Mouse (Mus musculus) thymus, adult 2 months (tissue): Measurements from ENCODE around the gene Ccdc85b. TPM values are rescaled to one million over a fixed set of nuclear protein-coding genes. Genes with fewer than 3 reads are reported as not detected.
A peak's percentile ranks its signal among the peaks of the same experiment; 100 is the strongest.

Experiments
- DNase-seq: peaks from one replicate; pipeline ENCODE4 v3.0.0; 2021
- H3K27ac ChIP-seq: fragments of 200-500 bp; 2 replicates; pipeline ENCODE4 v1.5.1; 2012; ENCODE audit warnings: low read length, control low read depth; ENCODE audit not compliant: control insufficient read depth, insufficient read depth
- H3K27me3 ChIP-seq: fragments of 200-500 bp; 2 replicates; pipeline ENCODE4 v1.6.1; 2012; ENCODE audit warnings: mild to moderate bottlenecking, low read length, moderate library complexity, mixed read lengths; ENCODE audit not compliant: control insufficient read depth, insufficient read depth
- H3K36me3 ChIP-seq: fragments of 200-500 bp; 2 replicates; pipeline ENCODE4 v1.6.1; 2012; ENCODE audit warnings: mild to moderate bottlenecking, low read length, moderate library complexity; ENCODE audit not compliant: control insufficient read depth, insufficient read depth
- H3K4me1 ChIP-seq: fragments of 200-500 bp; replicated peaks from 2 replicates; pipeline ENCODE4 v1.6.1; 2012; ENCODE audit warnings: low read length; ENCODE audit not compliant: control insufficient read depth, insufficient read depth
- H3K4me3 ChIP-seq: fragments of 200-500 bp; 2 replicates; pipeline ENCODE4 v1.5.1; 2012; ENCODE audit warnings: mild to moderate bottlenecking, low read length, control low read depth, moderate library complexity; ENCODE audit not compliant: control insufficient read depth, insufficient read depth
- CTCF ChIP-seq: fragments of 200-500 bp; IDR thresholded peaks from 2 replicates; pipeline ENCODE4 v1.5.1; 2012; ENCODE audit warnings: mild to moderate bottlenecking, control low read depth, low read length, moderate library complexity, borderline replicate concordance; ENCODE audit not compliant: control insufficient read depth, poor library complexity, insufficient read depth; ENCODE audit errors: extremely low read depth
- POLR2A ChIP-seq: fragments of 200-500 bp; IDR thresholded peaks from 2 replicates; pipeline ENCODE4 v1.6.1; 2012; ENCODE audit warnings: mild to moderate bottlenecking, low read length, control low read depth, moderate library complexity; ENCODE audit not compliant: control insufficient read depth, poor library complexity, insufficient read depth; ENCODE audit errors: extremely low read depth
- WGBS: fragments of 180-500 bp; shearing (Covaris S2); methylation state at CpG from one replicate; pipeline ENCODE4 v1.1.7; 2018; 5-methylcytosine and 5-hydroxymethylcytosine counted together
- polyA plus RNA-seq: library from polyadenylated mRNA; depleted of rRNA; stranded (reverse); fragments of >200 nt; gene quantifications from 2 replicates; pipeline ENCODE4 v1.2.3, GENCODE M21; 2012

Gene Ccdc85b
- polyA plus RNA-seq, 1 experiment = 8.2 TPM

GRCm38 (mm10) chr19:5456241-5456921, 1.3 kb downstream of the Ccdc85b start:
- DNase-seq = no peak
- TF ChIP-seq POLR2A = no peak
- no peak for TF ChIP-seq CTCF
- WGBS = 2% methylated on average over 26 of the region's 26 CpGs

GRCm38 (mm10) chr19:5455568-5455967, 2.1 kb downstream of the Ccdc85b start:
- TF ChIP-seq CTCF = no peak
- no peak for TF ChIP-seq POLR2A
- DNase-seq = no peak
- Histone ChIP-seq H3K36me3 (no peaks in the 10 kb centered on the region), H3K4me1 (peaks cover 21% of the 10 kb centered on the region), H3K4me3 (no peak overlapping the region), H3K27me3 (no peaks in the 10 kb centered on the region), H3K27ac (no peak overlapping the region)
- whole genome bisulfite sequencing = 88% methylated on average over 8 of the region's 8 CpGs

More at GRCm38 (mm10) chr19:5456241-5456921, 1.3 kb downstream of the Ccdc85b start:
- H3K27me3 ChIP-seq = no peaks in the 10 kb centered on the region
- H3K4me3 ChIP-seq = peak overlapping the region; percentile 67
- peaks cover 25% of the 10 kb centered on the region for H3K4me1 ChIP-seq
- H3K36me3 ChIP-seq = no peaks in the 10 kb centered on the region
- H3K27ac ChIP-seq = no peak overlapping the region

GRCm38 (mm10) chr19:5455037-5455436, 2.7 kb downstream of the Ccdc85b start:
- Histone ChIP-seq H3K4me1 (peaks cover 21% of the 10 kb centered on the region), H3K4me3 (no peak overlapping the region), H3K27me3 (no peaks in the 10 kb centered on the region), H3K27ac (no peak overlapping the region), H3K36me3 (no peaks in the 10 kb centered on the region)
- DNase-seq = no peak
- 96% methylated on average over 12 of the region's 12 CpGs for WGBS
- no peak for TF ChIP-seq POLR2A
- no peak for TF ChIP-seq CTCF

DNA sequence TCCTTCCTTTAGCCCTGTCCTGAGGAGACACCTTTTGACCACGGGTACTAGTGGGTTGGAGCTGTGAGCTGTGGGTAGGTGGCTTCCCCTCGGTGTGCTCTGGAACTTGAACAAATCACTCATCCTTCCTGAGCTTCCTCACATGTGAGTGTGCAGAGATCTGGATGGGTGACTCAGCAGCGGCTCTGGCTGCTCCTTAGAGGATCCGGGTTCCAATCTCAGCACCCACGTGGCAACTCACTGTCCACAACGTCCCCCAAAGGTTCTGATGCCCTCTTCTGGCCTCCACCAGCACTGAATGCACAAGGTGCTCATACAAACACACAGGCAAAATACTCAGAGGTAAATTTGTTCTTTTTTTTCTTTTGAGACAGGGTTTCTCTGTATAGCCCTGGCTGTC, 5.9 kb downstream of the Ccdc85b start:
- Histone ChIP-seq H3K4me1 (peaks cover 33% of the 10 kb centered on the region), H3K4me3 (no peak overlapping the region), H3K27me3 (peaks cover 14% of the 10 kb centered on the region), H3K27ac (no peak overlapping the region), H3K36me3 (no peaks in the 10 kb centered on the region)
- DNase-seq = no peak
- TF ChIP-seq POLR2A (no peak), CTCF (no peak)
- WGBS = 70% methylated on average over 6 of the region's 6 CpGs

GRCm38 (mm10) chr19:5449673-5450072, 8.0 kb downstream of the Ccdc85b start:
- 91% methylated on average over 3 of the region's 3 CpGs for WGBS
- no peak for TF ChIP-seq CTCF
- TF ChIP-seq POLR2A = no peak
- H3K4me3 ChIP-seq = no peak overlapping the region
- peaks cover 20% of the 10 kb centered on the region for H3K4me1 ChIP-seq
- peaks cover 14% of the 10 kb centered on the region for H3K27me3 ChIP-seq
- DNase-seq = no peak
- no peak overlapping the region for H3K27ac ChIP-seq
- H3K36me3 ChIP-seq = no peaks in the 10 kb centered on the region

- peak overlapping the region; percentile 42; the same call in 1 of the 2 replicates for H3K4me3 ChIP-seq
- peaks cover 20% of the 10 kb centered on the region for H3K4me1 ChIP-seq
- H3K27me3 ChIP-seq = peaks cover 14% of the 10 kb centered on the region
- H3K36me3 ChIP-seq = no peaks in the 10 kb centered on the region
- no peak for DNase-seq
- no peak overlapping the region for H3K27ac ChIP-seq
- TF ChIP-seq CTCF = no peak
- no peak; the same call in 1 of the 2 replicates for TF ChIP-seq POLR2A
- 3% methylated on average over 36 of the region's 36 CpGs for WGBS
Observed at GRCm38 (mm10) chr19:5448354-5449150, 9.1 kb downstream of the Ccdc85b start.
